Mouse (Mus musculus): ENCODE results near the gene Mcemp1.

The Mcemp1 gene

GRCm38 (mm10) chr8:3665507-3665906 lies at the start of gene Mcemp1:
Mcemp1 (plus strand) TSS chr8:3665754.
- DNase-seq (ENCODE audit: low spot score): no peak

- DNase-seq (ENCODE audit: low spot score): peak; percentile 99
Observed at GRCm38 (mm10) chr8:3621199-3621970, 44.2 kb upstream of the Mcemp1 start, which contains the start of the genes Xab2 and Pet100. Xab2 (minus strand) TSS chr8:3621316. Pet100 (plus strand) TSS chr8:3621548.

GRCm38 (mm10) chr8:3622119-3622518 lies 43.4 kb upstream of the Mcemp1 start:
- no peak for DNase-seq (ENCODE audit: low spot score)

- no peak for DNase-seq (ENCODE audit: low spot score)
Observed at GRCm38 (mm10) chr8:3625445-3625844, 40.1 kb upstream of the Mcemp1 start, which contains the start of gene Pcp2. Pcp2 (minus strand) TSS chr8:3625545.

GRCm38 (mm10) chr8:3626971-3627370 lies 38.6 kb upstream of the Mcemp1 start:
- DNase-seq (ENCODE audit: low spot score): no peak

- DNase-seq (ENCODE audit: low spot score): no peak
Observed at GRCm38 (mm10) chr8:3628014-3628413, 37.5 kb upstream of the Mcemp1 start.

GRCm38 (mm10) chr8:3630647-3631477 lies 34.7 kb upstream of the Mcemp1 start, which contains the start of gene Stxbp2:
Stxbp2 (plus strand) TSS chr8:3630955.
- no peak for DNase-seq (ENCODE audit: low spot score)

- no peak for DNase-seq (ENCODE audit: low spot score)
Observed at GRCm38 (mm10) chr8:3631478-3631875, 34.1 kb upstream of the Mcemp1 start.

GRCm38 (mm10) chr8:3645804-3646203 lies 19.8 kb upstream of the Mcemp1 start:
- no peak for DNase-seq (ENCODE audit: low spot score)

- no peak for DNase-seq (ENCODE audit: low spot score)
Observed at GRCm38 (mm10) chr8:3646824-3647531, 18.6 kb upstream of the Mcemp1 start.

- DNase-seq (ENCODE audit: low spot score): no peak
Observed at GRCm38 (mm10) chr8:3647561-3647960, 18.0 kb upstream of the Mcemp1 start.

- no peak for DNase-seq (ENCODE audit: low spot score)
Observed at GRCm38 (mm10) chr8:3648268-3648667, 17.3 kb upstream of the Mcemp1 start.

- no peak for DNase-seq (ENCODE audit: low spot score)
Observed at GRCm38 (mm10) chr8:3648990-3649389, 16.6 kb upstream of the Mcemp1 start.

GRCm38 (mm10) chr8:3652845-3653244 lies 12.7 kb upstream of the Mcemp1 start:
- no peak for DNase-seq (ENCODE audit: low spot score)

- no peak for DNase-seq (ENCODE audit: low spot score)
Observed at GRCm38 (mm10) chr8:3654726-3655508, 10.6 kb upstream of the Mcemp1 start.

GRCm38 (mm10) chr8:3655526-3655925 lies 10.0 kb upstream of the Mcemp1 start, which contains the start of gene Retn:
Retn (plus strand) TSS chr8:3655770.
- DNase-seq (ENCODE audit: low spot score): no peak

- no peak for DNase-seq (ENCODE audit: low spot score)
Observed at GRCm38 (mm10) chr8:3656725-3657381, 8.7 kb upstream of the Mcemp1 start.

GRCm38 (mm10) chr8:3660889-3661288 lies 4.7 kb upstream of the Mcemp1 start:
- no peak for DNase-seq (ENCODE audit: low spot score)

GRCm38 (mm10) chr8:3664405-3664804 lies 1.1 kb upstream of the Mcemp1 start:
- no peak for DNase-seq (ENCODE audit: low spot score)

- DNase-seq (ENCODE audit: low spot score): no peak
Observed at GRCm38 (mm10) chr8:3670388-3670787, 4.8 kb downstream of the Mcemp1 start.

GRCm38 (mm10) chr8:3671980-3672491 lies 6.5 kb downstream of the Mcemp1 start, which contains the start of gene Fcor:
Fcor (minus strand) TSS chr8:3672362.
- peak; percentile 86 for DNase-seq (ENCODE audit: low spot score)

Data from layer of hippocampus, adult 9-10 months (tissue).